Mouse (Mus musculus) liver, postnatal 0 days (tissue): ENCODE results near the gene Ccdc47.

Experiments
- CTCF ChIP-seq: sonication (generic); IDR thresholded peaks from 2 replicates; pipeline ENCODE4 v1.5.1; 2016; ENCODE audit warnings: antibody characterized with exemption, low read depth
- EP300 ChIP-seq: IDR thresholded peaks from 2 replicates; pipeline ENCODE4 v1.6.1; 2016; ENCODE audit warnings: antibody characterized with exemption, low read depth, mild to moderate bottlenecking

DNA sequence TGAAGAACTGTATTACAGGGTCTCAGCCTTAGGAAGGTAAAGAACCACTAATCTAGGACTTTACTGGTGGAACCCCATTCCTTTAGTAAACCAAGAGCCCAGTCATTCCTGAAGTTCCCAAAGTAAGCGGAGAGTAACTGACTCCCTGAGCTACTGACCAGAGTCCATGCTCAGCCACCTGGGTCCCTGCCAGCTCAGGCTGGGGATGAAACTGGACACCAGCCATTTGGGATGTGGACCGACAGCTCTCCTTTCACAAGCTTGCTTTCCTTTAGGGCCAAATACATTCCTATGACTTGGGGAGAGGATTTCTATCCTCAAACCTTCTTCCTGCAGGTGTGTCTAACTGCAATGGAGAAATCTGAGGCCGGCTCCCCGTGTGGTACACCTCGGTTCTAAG, 41.8 kb downstream of the Ccdc47 start:
- no peak for TF ChIP-seq EP300
- no peak for TF ChIP-seq CTCF
